Mouse (Mus musculus): ENCODE data around the gene Kdm3a.

Kdm3a gene

GRCm38 (mm10) chr6:71579478-71579877 lies 53.3 kb downstream of the Kdm3a start:
- DNase-seq (ENCODE audit: low read depth, low spot score): no peak

GRCm38 (mm10) chr6:71575359-71575758 lies 57.4 kb downstream of the Kdm3a start:
- no peak for DNase-seq (ENCODE audit: low read depth, low spot score)

DNA sequence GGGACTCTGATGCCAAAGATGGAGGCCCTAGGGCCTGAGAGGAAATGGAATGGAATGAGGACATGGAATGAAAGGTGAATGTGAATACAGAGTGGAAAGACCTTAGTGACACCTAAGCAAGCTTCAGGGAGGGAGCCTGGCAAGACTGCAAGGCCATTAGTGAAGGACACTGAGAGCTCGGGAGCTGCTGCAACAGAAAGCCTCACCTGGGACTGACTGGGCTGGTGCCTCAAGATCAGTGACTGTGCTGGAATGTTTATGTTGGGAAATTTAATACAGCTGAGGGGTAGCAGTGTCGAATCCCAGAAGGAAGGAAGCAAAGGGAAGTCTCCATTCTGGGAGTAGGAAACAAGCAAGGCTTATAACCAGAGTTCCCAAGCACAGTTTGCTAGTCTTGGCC lies 63.8 kb downstream of the Kdm3a start:
- DNase-seq (ENCODE audit: low read depth, low spot score): no peak

DNA sequence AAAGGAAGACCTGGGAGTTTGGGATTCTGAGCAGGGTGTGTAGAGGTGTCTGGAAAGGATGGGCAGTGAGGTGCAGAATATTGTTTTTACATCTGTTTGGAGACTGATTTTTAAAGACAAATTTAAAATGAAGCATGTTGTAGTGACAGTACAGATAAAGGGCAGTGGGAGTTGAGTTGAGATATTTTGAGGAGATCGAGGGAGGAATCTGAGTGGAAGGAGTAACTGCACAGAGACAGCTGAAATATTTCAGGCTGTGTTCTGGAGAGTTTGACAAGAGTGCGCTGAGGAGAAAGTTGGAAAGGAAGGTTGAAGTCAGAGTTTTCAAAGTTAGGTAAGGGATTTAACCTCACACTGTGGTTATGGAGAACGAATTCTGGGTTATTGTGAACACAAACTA lies 64.2 kb downstream of the Kdm3a start:
- DNase-seq (ENCODE audit: low read depth, low spot score): no peak

- DNase-seq (ENCODE audit: low read depth, low spot score): no peak
Observed at GRCm38 (mm10) chr6:71556826-71557225, 76.0 kb downstream of the Kdm3a start.

DNA sequence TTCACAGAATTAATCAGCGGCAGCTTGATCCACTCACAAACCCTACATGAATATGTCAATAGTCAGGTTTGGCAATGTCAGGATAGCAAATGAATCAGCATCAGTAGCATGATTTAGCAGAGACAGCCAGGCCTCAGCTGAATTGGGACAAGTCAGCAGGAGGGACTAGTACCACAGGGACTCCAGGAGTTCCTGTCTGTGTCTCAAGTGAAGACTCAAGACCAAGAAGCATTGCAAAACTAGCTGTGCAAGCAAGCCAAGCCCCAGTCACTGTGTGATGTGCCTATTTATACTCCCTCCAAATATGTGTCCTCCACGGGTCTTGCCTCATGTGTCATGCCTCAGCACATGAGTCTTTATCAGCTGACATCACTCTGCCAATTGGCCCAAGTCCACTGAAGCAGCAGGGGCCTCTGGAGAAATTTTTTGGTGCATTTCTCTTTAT lies 77.3 kb downstream of the Kdm3a start:
- DNase-seq (ENCODE audit: low read depth, low spot score): no peak

DNA sequence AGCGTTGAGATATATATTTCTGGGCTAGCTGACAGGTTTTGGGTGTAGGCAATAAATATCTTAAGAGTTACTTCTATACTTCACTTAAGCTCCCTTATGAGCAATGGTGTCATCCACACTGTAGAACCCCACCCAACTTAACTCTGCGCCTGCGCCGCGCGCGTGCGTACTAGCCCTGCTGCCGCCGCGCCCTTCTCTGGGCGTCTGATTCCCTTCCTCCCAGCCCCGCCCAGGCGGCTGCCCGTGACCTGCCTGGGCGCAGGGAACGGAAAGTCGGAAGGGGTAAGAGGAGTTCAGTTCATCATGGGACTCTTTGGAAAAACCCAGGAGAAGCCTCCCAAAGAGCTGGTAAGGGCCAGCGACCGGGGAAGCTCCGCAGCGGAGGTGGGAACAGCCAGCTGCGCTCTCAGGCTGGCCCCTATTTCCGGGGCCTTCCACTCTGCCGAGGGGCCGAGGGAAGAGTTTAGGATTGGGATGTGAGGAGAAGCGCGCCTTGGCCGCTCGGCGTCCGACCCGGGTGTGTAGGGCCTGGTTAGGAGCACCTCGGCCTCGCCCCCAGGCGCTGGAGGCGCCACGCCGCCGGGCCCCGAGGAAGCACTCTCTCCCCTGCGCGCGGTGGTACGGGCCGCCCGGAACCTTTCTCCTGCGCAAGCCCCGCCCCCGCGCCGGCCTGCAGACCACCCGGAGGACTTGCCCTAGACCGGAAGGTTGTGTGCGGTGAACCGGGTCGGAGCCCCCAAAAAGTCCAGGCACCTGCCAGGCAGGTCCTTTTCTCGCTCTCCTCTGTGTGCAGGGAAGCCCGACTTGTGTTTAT lies 88.9 kb downstream of the Kdm3a start, which contains the start of gene Chmp3:
Gene Chmp3 (plus strand): TSS at position 112 of the 814 bp plus-strand sequence.
- DNase-seq (ENCODE audit: low read depth, low spot score): peak; percentile 82

Measured in brain, embryonic 18.5 days (tissue).